Mouse (Mus musculus): ENCODE results near the gene Cecr2. TPM values are rescaled to one million over a fixed set of nuclear protein-coding genes. Genes with fewer than 3 reads are reported as not detected.

Cecr2 gene
- polyA plus RNA-seq, 1 experiment from 2014 or later = 0.68 TPM

DNA sequence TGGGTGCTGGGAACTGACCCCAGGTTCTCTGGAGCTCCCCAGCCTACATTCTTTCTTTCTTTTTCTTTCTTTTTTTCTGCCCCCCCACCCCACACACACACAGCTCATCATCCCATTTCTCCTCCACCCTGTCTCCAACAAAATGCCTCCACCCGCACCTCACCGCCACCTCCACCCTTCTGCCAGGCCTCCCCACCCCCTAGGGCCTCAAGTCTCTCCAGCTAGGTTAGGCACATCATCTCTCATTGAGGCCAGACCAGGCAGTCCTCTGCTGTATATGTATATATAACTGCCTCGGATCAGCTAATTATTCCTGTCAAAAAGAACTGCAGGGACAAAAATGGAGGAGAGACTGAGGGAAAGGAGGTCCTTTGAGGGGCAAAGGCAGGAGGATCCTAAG, 69.8 kb downstream of the Cecr2 start:
- no peak for ATAC-seq (replicated peaks; ENCODE audit: extremely low read depth, insufficient read depth, low FRiP score)
- WGBS = 85% methylated on average over 3 of the region's 3 CpGs
- Histone ChIP-seq H3K27ac (ENCODE audit: low read length) (no peak overlapping the region), H3K27me3 (ENCODE audit: control insufficient read depth, insufficient read depth, low read length) (no peaks in the 10 kb centered on the region), H3K9ac (ENCODE audit: low read length) (no peak overlapping the region), H3K9me3 (replicated peaks; ENCODE audit: control insufficient read depth, low read length) (no peaks in the 10 kb centered on the region), H3K4me3 (ENCODE audit: low read length) (no peak overlapping the region), H3K4me2 (ENCODE audit: low read depth, low read length) (no peak overlapping the region), H3K4me1 (ENCODE audit: control insufficient read depth, insufficient read depth, low read length) (no peaks in the 10 kb centered on the region), H3K36me3 (ENCODE audit: control insufficient read depth, insufficient read depth) (no peaks in the 10 kb centered on the region)

DNA sequence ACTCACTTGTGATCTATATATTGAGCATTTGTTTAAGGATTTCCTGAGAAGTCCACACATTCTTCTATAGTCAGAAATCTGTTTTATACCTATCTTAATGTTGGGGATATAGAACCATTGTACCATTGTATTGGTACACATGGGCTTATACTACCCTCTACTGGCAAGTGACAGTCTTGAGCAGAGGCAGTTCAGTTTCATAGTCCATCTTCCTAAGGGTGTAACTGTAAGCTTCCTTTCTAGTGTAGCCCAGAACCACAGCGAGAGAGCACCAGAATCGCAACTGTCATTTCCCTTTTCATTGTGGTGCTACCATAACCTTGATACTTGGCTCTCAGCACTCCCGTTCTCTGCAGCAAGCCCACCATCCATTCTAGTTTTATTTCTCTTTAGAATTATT, 70.4 kb downstream of the Cecr2 start:
- H3K4me2 ChIP-seq (ENCODE audit: low read depth, low read length) = no peak overlapping the region
- H3K9ac ChIP-seq (ENCODE audit: low read length) = no peak overlapping the region
- no peaks in the 10 kb centered on the region for H3K27me3 ChIP-seq (ENCODE audit: control insufficient read depth, insufficient read depth, low read length)
- H3K27ac ChIP-seq (ENCODE audit: low read length) = no peak overlapping the region
- no peaks in the 10 kb centered on the region for H3K4me1 ChIP-seq (ENCODE audit: control insufficient read depth, insufficient read depth, low read length)
- no peak overlapping the region for H3K4me3 ChIP-seq (ENCODE audit: low read length)
- WGBS = 64% methylated on average over 3 of the region's 3 CpGs
- H3K9me3 ChIP-seq (replicated peaks; ENCODE audit: control insufficient read depth, low read length) = no peaks in the 10 kb centered on the region
- H3K36me3 ChIP-seq (ENCODE audit: control insufficient read depth, insufficient read depth) = no peaks in the 10 kb centered on the region
- ATAC-seq (replicated peaks; ENCODE audit: extremely low read depth, insufficient read depth, low FRiP score) = peak; percentile 45; the same call in 1 of the 2 replicates

DNA sequence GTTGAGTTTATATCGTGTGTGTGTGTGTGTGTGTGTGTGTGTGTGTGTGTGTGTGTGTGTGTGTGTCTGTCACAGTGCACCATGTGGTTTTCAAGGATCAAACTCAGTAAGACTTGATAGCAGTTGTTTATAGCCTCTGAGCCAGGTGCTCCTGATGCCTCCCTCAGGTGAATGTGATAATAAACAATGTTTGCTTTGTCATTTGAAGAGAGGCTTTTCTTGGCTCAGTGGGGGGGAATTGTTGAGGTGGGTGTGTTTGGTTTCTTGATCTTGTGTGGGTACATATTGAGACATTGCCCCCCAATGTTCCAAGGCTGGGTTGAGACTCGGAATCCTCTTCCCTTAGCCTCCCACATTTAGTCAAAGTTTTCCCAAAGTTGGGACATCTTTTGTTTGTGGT, 77.0 kb downstream of the Cecr2 start:
- Histone ChIP-seq H3K4me3 (ENCODE audit: low read length) (no peak overlapping the region), H3K9me3 (replicated peaks; ENCODE audit: control insufficient read depth, low read length) (no peaks in the 10 kb centered on the region), H3K9ac (ENCODE audit: low read length) (no peak overlapping the region), H3K27me3 (ENCODE audit: control insufficient read depth, insufficient read depth, low read length) (no peaks in the 10 kb centered on the region), H3K4me2 (ENCODE audit: low read depth, low read length) (no peak overlapping the region), H3K36me3 (ENCODE audit: control insufficient read depth, insufficient read depth) (no peaks in the 10 kb centered on the region), H3K27ac (ENCODE audit: low read length) (no peak overlapping the region), H3K4me1 (ENCODE audit: control insufficient read depth, insufficient read depth, low read length) (no peaks in the 10 kb centered on the region)
- ATAC-seq (replicated peaks; ENCODE audit: extremely low read depth, insufficient read depth, low FRiP score) = no peak
- 81% methylated on average over 2 of the region's 2 CpGs for WGBS

DNA sequence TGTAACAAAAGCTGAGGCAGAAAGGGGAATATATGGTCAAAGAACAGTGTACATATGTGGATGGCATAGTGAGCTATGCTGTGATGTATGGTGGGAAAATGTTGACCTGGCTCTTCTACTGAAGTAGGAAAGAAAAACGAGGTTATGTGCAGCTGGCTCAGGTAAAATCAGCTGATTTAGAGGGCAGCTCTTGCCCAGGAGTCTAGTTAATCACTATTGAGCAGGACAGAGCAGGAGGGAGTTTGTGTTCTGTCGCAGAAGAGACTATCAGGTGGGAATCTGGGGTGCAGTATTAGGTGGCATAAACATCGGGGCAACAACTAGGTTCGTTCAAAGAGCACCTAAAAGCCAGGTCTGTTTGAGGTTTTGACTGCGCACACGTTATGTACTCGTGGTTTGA, 78.1 kb downstream of the Cecr2 start:
- Histone ChIP-seq H3K9me3 (replicated peaks; ENCODE audit: control insufficient read depth, low read length) (no peaks in the 10 kb centered on the region), H3K27me3 (ENCODE audit: control insufficient read depth, insufficient read depth, low read length) (no peaks in the 10 kb centered on the region), H3K9ac (ENCODE audit: low read length) (no peak overlapping the region), H3K4me1 (ENCODE audit: control insufficient read depth, insufficient read depth, low read length) (no peaks in the 10 kb centered on the region), H3K27ac (ENCODE audit: low read length) (no peak overlapping the region), H3K4me2 (ENCODE audit: low read depth, low read length) (no peak overlapping the region), H3K36me3 (ENCODE audit: control insufficient read depth, insufficient read depth) (no peaks in the 10 kb centered on the region), H3K4me3 (ENCODE audit: low read length) (no peak overlapping the region)
- no peak for ATAC-seq (replicated peaks; ENCODE audit: extremely low read depth, insufficient read depth, low FRiP score)
- 81% methylated on average over 7 of the region's 7 CpGs for WGBS

DNA sequence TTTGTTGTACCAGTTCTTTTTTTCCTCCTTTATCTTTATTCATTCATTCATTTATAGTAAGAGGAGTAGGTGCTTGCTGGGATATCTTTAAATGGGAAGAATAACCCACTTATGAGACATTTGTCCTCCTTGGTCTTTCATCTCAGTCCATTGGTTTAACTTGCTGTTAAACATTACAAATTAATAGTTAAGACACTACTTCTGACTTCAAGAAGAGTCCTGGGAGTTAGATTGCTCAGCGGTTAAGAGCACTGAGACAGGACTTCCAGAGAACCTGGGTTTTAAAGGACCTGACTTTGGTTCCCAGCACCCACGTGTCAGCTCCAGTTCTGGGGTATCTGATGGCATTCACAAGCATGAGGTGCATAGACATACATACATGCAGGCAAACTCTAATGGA, 80.2 kb downstream of the Cecr2 start:
- Histone ChIP-seq H3K4me2 (ENCODE audit: low read depth, low read length) (no peak overlapping the region), H3K27me3 (ENCODE audit: control insufficient read depth, insufficient read depth, low read length) (no peaks in the 10 kb centered on the region), H3K36me3 (ENCODE audit: control insufficient read depth, insufficient read depth) (no peaks in the 10 kb centered on the region), H3K4me3 (ENCODE audit: low read length) (no peak overlapping the region), H3K27ac (ENCODE audit: low read length) (no peak overlapping the region), H3K9me3 (replicated peaks; ENCODE audit: control insufficient read depth, low read length) (no peaks in the 10 kb centered on the region), H3K9ac (ENCODE audit: low read length) (no peak overlapping the region), H3K4me1 (ENCODE audit: control insufficient read depth, insufficient read depth, low read length) (no peaks in the 10 kb centered on the region)
- no peak for ATAC-seq (replicated peaks; ENCODE audit: extremely low read depth, insufficient read depth, low FRiP score)
- 84% methylated on average over 2 of the region's 2 CpGs for WGBS

DNA sequence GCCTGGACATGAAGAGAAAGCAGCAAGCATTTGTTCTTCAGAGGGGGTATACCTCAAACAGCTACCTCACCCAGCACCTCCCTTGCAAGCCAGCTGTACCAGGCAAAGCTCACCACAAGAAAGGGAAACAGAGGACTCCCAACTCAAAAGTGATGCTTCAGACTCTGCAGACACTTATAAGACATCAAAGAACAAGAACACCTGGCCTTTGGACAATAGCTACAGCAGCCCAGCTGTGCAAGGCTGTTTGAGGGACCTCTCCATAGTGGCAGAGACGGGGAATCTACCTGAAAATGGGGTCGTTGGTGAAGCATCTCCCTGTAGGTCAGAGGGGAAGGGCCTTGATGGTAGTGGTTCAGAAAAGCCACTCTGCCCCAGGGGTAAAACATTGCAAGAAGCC, 95.0 kb downstream of the Cecr2 start:
- WGBS = 81% methylated on average over 2 of the region's 2 CpGs
- H3K27me3 ChIP-seq (ENCODE audit: control insufficient read depth, insufficient read depth, low read length) = no peaks in the 10 kb centered on the region
- H3K4me3 ChIP-seq (ENCODE audit: low read length) = no peak overlapping the region
- H3K4me2 ChIP-seq (ENCODE audit: low read depth, low read length) = no peak overlapping the region
- no peaks in the 10 kb centered on the region for H3K9me3 ChIP-seq (replicated peaks; ENCODE audit: control insufficient read depth, low read length)
- no peaks in the 10 kb centered on the region for H3K4me1 ChIP-seq (ENCODE audit: control insufficient read depth, insufficient read depth, low read length)
- no peak for ATAC-seq (replicated peaks; ENCODE audit: extremely low read depth, insufficient read depth, low FRiP score)
- no peak overlapping the region for H3K27ac ChIP-seq (ENCODE audit: low read length)
- peaks cover 3% of the 10 kb centered on the region; the same call in 1 of the 2 replicates for H3K36me3 ChIP-seq (ENCODE audit: control insufficient read depth, insufficient read depth)
- H3K9ac ChIP-seq (ENCODE audit: low read length) = no peak overlapping the region

DNA sequence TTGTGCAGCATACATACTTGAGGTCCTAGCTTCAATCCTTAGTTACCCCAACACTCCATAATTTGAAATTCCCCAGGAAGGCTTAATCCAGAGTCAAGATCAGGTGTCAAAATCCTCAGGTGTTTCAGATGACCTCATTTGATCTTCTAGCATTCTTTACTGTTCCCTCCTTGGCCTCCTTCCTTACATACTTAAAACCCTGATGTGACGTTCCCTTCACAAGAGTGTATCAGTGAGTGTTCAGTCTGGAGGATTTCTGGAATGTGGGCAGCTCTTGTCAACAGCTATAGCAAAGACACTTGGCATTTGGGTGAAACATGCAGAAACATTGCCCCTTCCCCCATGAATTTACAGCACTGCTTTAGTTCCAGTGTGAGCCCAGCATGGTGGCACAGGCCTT, 103.8 kb downstream of the Cecr2 start:
- H3K27me3 ChIP-seq (ENCODE audit: control insufficient read depth, insufficient read depth, low read length) = no peaks in the 10 kb centered on the region
- no peak overlapping the region for H3K27ac ChIP-seq (ENCODE audit: low read length)
- no peaks in the 10 kb centered on the region for H3K9me3 ChIP-seq (replicated peaks; ENCODE audit: control insufficient read depth, low read length)
- peaks cover 2% of the 10 kb centered on the region; the same call in 1 of the 2 replicates for H3K36me3 ChIP-seq (ENCODE audit: control insufficient read depth, insufficient read depth)
- H3K4me1 ChIP-seq (ENCODE audit: control insufficient read depth, insufficient read depth, low read length) = no peaks in the 10 kb centered on the region
- no peak overlapping the region for H3K9ac ChIP-seq (ENCODE audit: low read length)
- no peak for ATAC-seq (replicated peaks; ENCODE audit: extremely low read depth, insufficient read depth, low FRiP score)
- no peak overlapping the region for H3K4me2 ChIP-seq (ENCODE audit: low read depth, low read length)
- 54% methylated on average over 1 of the region's 1 CpGs for WGBS
- no peak overlapping the region for H3K4me3 ChIP-seq (ENCODE audit: low read length)

DNA sequence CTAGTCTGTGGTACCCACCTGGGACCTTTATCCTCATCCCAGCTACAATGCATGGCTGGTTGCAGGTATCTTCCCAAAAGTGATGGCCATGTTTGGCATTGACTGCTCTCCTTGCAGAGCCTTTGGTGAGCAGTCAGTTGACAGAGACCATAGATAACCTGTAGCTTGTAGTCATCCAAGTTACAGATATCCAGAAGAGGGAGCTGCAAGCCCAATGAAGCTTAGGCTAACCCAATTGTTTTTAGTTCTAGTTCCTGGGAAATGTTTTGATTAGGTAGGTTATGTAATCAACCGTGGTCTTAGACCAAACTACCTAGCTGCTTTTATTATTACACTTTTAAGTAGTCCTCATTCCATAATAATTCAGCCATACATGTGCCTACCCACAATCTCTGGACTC, 105.2 kb downstream of the Cecr2 start:
- no peak overlapping the region for H3K9ac ChIP-seq (ENCODE audit: low read length)
- H3K4me3 ChIP-seq (ENCODE audit: low read length) = no peak overlapping the region
- H3K27ac ChIP-seq (ENCODE audit: low read length) = no peak overlapping the region
- peaks cover 1% of the 10 kb centered on the region; the same call in 1 of the 2 replicates for H3K36me3 ChIP-seq (ENCODE audit: control insufficient read depth, insufficient read depth)
- 58% methylated on average over 1 of the region's 1 CpGs for WGBS
- no peaks in the 10 kb centered on the region for H3K27me3 ChIP-seq (ENCODE audit: control insufficient read depth, insufficient read depth, low read length)
- no peak for ATAC-seq (replicated peaks; ENCODE audit: extremely low read depth, insufficient read depth, low FRiP score)
- no peaks in the 10 kb centered on the region; the same call in 1 of the 2 replicates for H3K4me1 ChIP-seq (ENCODE audit: control insufficient read depth, insufficient read depth, low read length)
- H3K9me3 ChIP-seq (replicated peaks; ENCODE audit: control insufficient read depth, low read length) = no peaks in the 10 kb centered on the region
- H3K4me2 ChIP-seq (ENCODE audit: low read depth, low read length) = no peak overlapping the region

DNA sequence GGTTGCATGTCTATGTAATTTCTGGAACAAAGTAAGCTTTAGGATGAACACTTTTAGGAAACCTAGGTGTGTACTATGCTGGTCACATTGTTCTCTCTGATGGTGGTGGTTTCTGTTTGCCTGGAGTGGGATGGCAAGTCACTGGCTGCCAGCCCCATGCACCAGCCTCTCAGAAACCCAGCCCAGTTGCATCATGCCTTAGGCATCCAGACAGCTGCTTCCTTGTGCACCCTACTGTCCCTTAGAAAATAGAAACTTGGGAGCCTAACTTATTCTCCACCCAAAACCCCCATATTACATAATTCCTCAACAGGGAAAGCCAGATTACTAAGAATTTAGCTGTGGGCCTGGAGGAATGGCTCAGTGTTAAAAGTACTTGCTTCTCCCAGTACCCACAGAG, 105.9 kb downstream of the Cecr2 start:
- Histone ChIP-seq H3K9me3 (replicated peaks; ENCODE audit: control insufficient read depth, low read length) (no peaks in the 10 kb centered on the region), H3K4me2 (ENCODE audit: low read depth, low read length) (no peak overlapping the region), H3K4me3 (ENCODE audit: low read length) (no peak overlapping the region), H3K27ac (ENCODE audit: low read length) (no peak overlapping the region), H3K4me1 (ENCODE audit: control insufficient read depth, insufficient read depth, low read length) (no peaks in the 10 kb centered on the region; the same call in 1 of the 2 replicates), H3K27me3 (ENCODE audit: control insufficient read depth, insufficient read depth, low read length) (no peaks in the 10 kb centered on the region), H3K36me3 (ENCODE audit: control insufficient read depth, insufficient read depth) (no peaks in the 10 kb centered on the region), H3K9ac (ENCODE audit: low read length) (no peak overlapping the region)
- no peak for ATAC-seq (replicated peaks; ENCODE audit: extremely low read depth, insufficient read depth, low FRiP score)

DNA sequence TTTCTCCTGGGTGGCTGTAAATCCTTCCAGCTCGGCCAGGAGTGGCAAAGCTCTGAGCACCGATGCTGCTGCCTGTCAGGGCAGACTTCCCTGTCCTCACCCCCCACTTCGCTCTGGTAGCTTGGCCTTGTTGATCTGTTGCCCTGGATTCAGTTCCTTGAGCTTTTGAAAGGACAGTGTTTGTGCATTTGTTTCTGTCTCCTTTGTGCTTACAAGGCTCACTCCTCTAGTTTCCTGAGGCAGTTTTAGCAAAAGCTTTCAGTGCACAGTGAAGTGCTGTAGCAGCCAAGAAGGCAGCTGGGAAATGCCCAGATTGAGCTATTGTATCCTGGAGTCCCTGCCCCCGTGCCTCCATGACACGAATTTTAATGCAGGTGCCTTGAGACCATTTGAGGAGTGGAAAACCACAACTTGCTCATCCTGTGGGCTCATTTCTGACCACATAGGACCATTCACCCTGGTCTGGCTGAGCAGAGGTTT, 107.0 kb downstream of the Cecr2 start, which contains the start of gene Slc25a18:
TSS of gene Slc25a18 (plus strand) at position 430 of the 480 bp plus-strand sequence.
- H3K4me1 ChIP-seq (ENCODE audit: control insufficient read depth, insufficient read depth, low read length) = no peaks in the 10 kb centered on the region; the same call in 1 of the 2 replicates
- no peak for ATAC-seq (replicated peaks; ENCODE audit: extremely low read depth, insufficient read depth, low FRiP score)
- no peaks in the 10 kb centered on the region for H3K27me3 ChIP-seq (ENCODE audit: control insufficient read depth, insufficient read depth, low read length)
- WGBS = 76% methylated on average over 5 of the region's 5 CpGs
- no peak within 1 kb of the TSS for H3K4me2 ChIP-seq (ENCODE audit: low read depth, low read length)
- H3K9me3 ChIP-seq (replicated peaks; ENCODE audit: control insufficient read depth, low read length) = no peaks in the 10 kb centered on the region
- H3K4me3 ChIP-seq (ENCODE audit: low read length) = no peak within 1 kb of the TSS
- H3K27ac ChIP-seq (ENCODE audit: low read length) = no peak within 1 kb of the TSS
- no peak within 1 kb of the TSS for H3K9ac ChIP-seq (ENCODE audit: low read length)
- H3K36me3 ChIP-seq (ENCODE audit: control insufficient read depth, insufficient read depth) = no peaks in the 10 kb centered on the region

Data from heart, embryonic 16.5 days (tissue).